Mouse (Mus musculus) liver, postnatal 0 days (tissue): Measurements from ENCODE around the gene Pigl.

Experiments used
- CTCF ChIP-seq: sonication (generic); IDR thresholded peaks from 2 replicates; pipeline ENCODE4 v1.5.1; 2016; ENCODE audit warnings: antibody characterized with exemption, low read depth
- EP300 ChIP-seq: IDR thresholded peaks from 2 replicates; pipeline ENCODE4 v1.6.1; 2016; ENCODE audit warnings: antibody characterized with exemption, low read depth, mild to moderate bottlenecking

GRCm38 (mm10) chr11:62458276-62458724 lies at the start of gene Pigl, which contains the start of gene Ncor1:
- TF ChIP-seq CTCF (no peak), EP300 (no peak)
